Mouse (Mus musculus): ENCODE measurements around the gene B3galt1.

B3galt1 gene

GRCm38 (mm10) chr2:67724249-67724648 lies 158.6 kb downstream of the B3galt1 start:
- no peak for DNase-seq (ENCODE audit: low spot score in 2 of 2)

- DNase-seq (ENCODE audit: low spot score in 2 of 2), result no peak
Measured at GRCm38 (mm10) chr2:67730771-67731170, 165.1 kb downstream of the B3galt1 start.

- DNase-seq (ENCODE audit: low spot score in 2 of 2), result no peak
Measured at GRCm38 (mm10) chr2:67751585-67751984, 185.9 kb downstream of the B3galt1 start.

GRCm38 (mm10) chr2:67756507-67756906 lies 190.8 kb downstream of the B3galt1 start:
- no peak for DNase-seq (ENCODE audit: low spot score in 2 of 2)

- no peak for DNase-seq (ENCODE audit: low spot score in 2 of 2)
Measured at GRCm38 (mm10) chr2:67787536-67787935, 221.9 kb downstream of the B3galt1 start.

- no peak for DNase-seq (ENCODE audit: low spot score in 2 of 2)
Measured at GRCm38 (mm10) chr2:67797561-67797960, 231.9 kb downstream of the B3galt1 start.

- no peak for DNase-seq (ENCODE audit: low spot score in 2 of 2)
Measured at GRCm38 (mm10) chr2:67799981-67800380, 234.3 kb downstream of the B3galt1 start.

GRCm38 (mm10) chr2:67816149-67816548 lies 250.5 kb downstream of the B3galt1 start:
- DNase-seq (ENCODE audit: low spot score in 2 of 2), result no peak

GRCm38 (mm10) chr2:67818014-67818413 lies 252.3 kb downstream of the B3galt1 start:
- DNase-seq (ENCODE audit: low spot score in 2 of 2), result no peak

GRCm38 (mm10) chr2:67822360-67822759 lies 256.7 kb downstream of the B3galt1 start:
- DNase-seq (ENCODE audit: low spot score in 2 of 2), result no peak

- DNase-seq (ENCODE audit: low spot score in 2 of 2), result no peak
Measured at GRCm38 (mm10) chr2:67827697-67828096, 262.0 kb downstream of the B3galt1 start.

- no peak for DNase-seq (ENCODE audit: low spot score in 2 of 2)
Measured at GRCm38 (mm10) chr2:67829055-67829915, 263.6 kb downstream of the B3galt1 start.

GRCm38 (mm10) chr2:67847806-67848205 lies 282.1 kb downstream of the B3galt1 start:
- DNase-seq (ENCODE audit: low spot score in 2 of 2), result no peak

GRCm38 (mm10) chr2:67850725-67851124 lies 285.1 kb downstream of the B3galt1 start:
- DNase-seq (ENCODE audit: low spot score in 2 of 2), result no peak

GRCm38 (mm10) chr2:67858340-67858739 lies 292.7 kb downstream of the B3galt1 start:
- no peak for DNase-seq (ENCODE audit: low spot score in 2 of 2)

GRCm38 (mm10) chr2:67859004-67859403 lies 293.3 kb downstream of the B3galt1 start:
- DNase-seq (ENCODE audit: low spot score in 2 of 2), result no peak

GRCm38 (mm10) chr2:67873368-67873767 lies 307.7 kb downstream of the B3galt1 start:
- DNase-seq (ENCODE audit: low spot score in 2 of 2), result no peak

GRCm38 (mm10) chr2:67879836-67880235 lies 314.2 kb downstream of the B3galt1 start:
- no peak for DNase-seq (ENCODE audit: low spot score in 2 of 2)

GRCm38 (mm10) chr2:67881713-67882281 lies 316.1 kb downstream of the B3galt1 start:
- no peak for DNase-seq (ENCODE audit: low spot score in 2 of 2)

- DNase-seq (ENCODE audit: low spot score in 2 of 2), result no peak
Measured at GRCm38 (mm10) chr2:67897956-67898689, 332.5 kb downstream of the B3galt1 start.

- DNase-seq (ENCODE audit: low spot score in 2 of 2), result no peak
Measured at GRCm38 (mm10) chr2:67901574-67901973, 335.9 kb downstream of the B3galt1 start.

GRCm38 (mm10) chr2:67902651-67903292 lies 337.1 kb downstream of the B3galt1 start:
- DNase-seq (ENCODE audit: low spot score in 2 of 2), result no peak
